Mouse (Mus musculus) MEL (cell line): Measurements from ENCODE around the gene Edem3. TPM values are rescaled to one million over a fixed set of nuclear protein-coding genes. Genes with fewer than 3 reads are reported as not detected.

Source experiments
- DNase-seq: peaks from one replicate; pipeline ENCODE4 v3.0.0; 2011; ENCODE audit warnings: low read depth, low spot score
- H3K27ac ChIP-seq: 2 replicates; pipeline ENCODE4 v1.5.1; 2012; ENCODE audit warnings: low read depth, mild to moderate bottlenecking, control low read depth, low read length, moderate library complexity; ENCODE audit not compliant: control insufficient read depth
- H3K27me3 ChIP-seq, 2 experiments: fragments of 150-350 bp in 1 of 2; sonication (generic) in 1 of 2; 2 replicates each; pipeline ENCODE4 v1.6.1; 2012; ENCODE audit warnings: low read length in 2 of 2, mild to moderate bottlenecking in 2 of 2, improper control_type of control experiment in 1 of 2, moderate library complexity in 1 of 2; ENCODE audit not compliant: insufficient read depth in 2 of 2, control insufficient read depth in 1 of 2
- H3K36me3 ChIP-seq, 2 experiments: 2 replicates each; pipeline ENCODE4 v1.6.1; 2012 to 2014; ENCODE audit warnings: low read length in 2 of 2, improper control_type of control experiment in 1 of 2, inconsistent platforms in 1 of 2, mild to moderate bottlenecking in 1 of 2; ENCODE audit not compliant: insufficient read depth in 2 of 2, control insufficient read depth in 1 of 2
- H3K4me1 ChIP-seq, 2 experiments: fragments of 150-350 bp in 1 of 2; sonication (generic) in 1 of 2; 2 replicates each; pipeline ENCODE4 v1.6.1; 2012; ENCODE audit warnings: low read length in 2 of 2, improper control_type of control experiment in 1 of 2, mild to moderate bottlenecking in 1 of 2; ENCODE audit not compliant: insufficient read depth in 2 of 2, control insufficient read depth in 1 of 2
- H3K4me3 ChIP-seq, 2 experiments: fragments of 150-350 bp in 1 of 2; sonication (generic) in 1 of 2; 2 replicates each; pipeline ENCODE4 v1.5.1; 2012; ENCODE audit warnings: low read depth in 2 of 2, low read length in 2 of 2, mild to moderate bottlenecking in 2 of 2, moderate library complexity in 2 of 2, control low read depth in 1 of 2, improper control_type of control experiment in 1 of 2; ENCODE audit not compliant: control insufficient read depth in 1 of 2, insufficient read depth in 1 of 2
- H3K79me2 ChIP-seq: 2 replicates; pipeline ENCODE4 v1.6.1; 2012; ENCODE audit warnings: mild to moderate bottlenecking, low read length, moderate library complexity; ENCODE audit not compliant: control insufficient read depth, poor library complexity, insufficient read depth
- H3K9ac ChIP-seq: 2 replicates; pipeline ENCODE4 v1.6.1; 2012; ENCODE audit warnings: low read depth, mild to moderate bottlenecking, control low read depth, low read length, moderate library complexity; ENCODE audit not compliant: control insufficient read depth, poor library complexity, severe bottlenecking
- H3K9me3 ChIP-seq: fragments of 150-350 bp; sonication (generic); replicated peaks from 2 replicates; pipeline ENCODE4 v1.6.1; 2012; ENCODE audit warnings: mild to moderate bottlenecking, low read length, improper control_type of control experiment, moderate library complexity; ENCODE audit not compliant: insufficient read depth
- BHLHE40 ChIP-seq: IDR thresholded peaks from 2 replicates; pipeline ENCODE4 v1.6.1; 2012; ENCODE audit warnings: low read depth, mild to moderate bottlenecking, inconsistent platforms, low read length, improper control_type of control experiment, borderline replicate concordance
- CHD2 ChIP-seq: IDR thresholded peaks from 2 replicates; pipeline ENCODE4 v1.6.1; 2011; ENCODE audit warnings: low read length, improper control_type of control experiment
- CTCF ChIP-seq, 3 experiments: IDR thresholded peaks in 2 of 3; conservative IDR thresholded peaks in 1 of 3; 2 replicates each; pipeline ENCODE4 v1.5.1; 2011 to 2012; ENCODE audit warnings: low read length in 3 of 3, low read depth in 2 of 3, mild to moderate bottlenecking in 2 of 3, improper control_type of control experiment in 1 of 3, inconsistent platforms in 1 of 3, mixed read lengths in 1 of 3, moderate library complexity in 1 of 3; ENCODE audit not compliant: control insufficient read depth in 1 of 3, insufficient read depth in 1 of 3, poor library complexity in 1 of 3, severe bottlenecking in 1 of 3
- E2F4 ChIP-seq: IDR thresholded peaks from 2 replicates; pipeline ENCODE4 v1.6.1; 2011; ENCODE audit warnings: low read depth, low read length, improper control_type of control experiment, borderline replicate concordance
- EP300 ChIP-seq, 2 experiments: IDR thresholded peaks; 2 replicates each; pipeline ENCODE4 v1.6.1; 2011; ENCODE audit warnings: improper control_type of control experiment in 2 of 2, low read length in 2 of 2, low read depth in 1 of 2, mild to moderate bottlenecking in 1 of 2
- ETS1 ChIP-seq: IDR thresholded peaks from 2 replicates; pipeline ENCODE4 v1.6.1; 2012; ENCODE audit warnings: low read depth, mild to moderate bottlenecking, inconsistent platforms, low read length, improper control_type of control experiment, moderate library complexity
- GABPA ChIP-seq: IDR thresholded peaks from 2 replicates; pipeline ENCODE4 v1.6.1; 2012; ENCODE audit warnings: low read depth, mild to moderate bottlenecking, inconsistent platforms, low read length, improper control_type of control experiment, moderate library complexity
- HCFC1 ChIP-seq: IDR thresholded peaks from 2 replicates; pipeline ENCODE4 v1.6.1; 2012; ENCODE audit warnings: low read depth, mild to moderate bottlenecking, inconsistent platforms, low read length, improper control_type of control experiment, moderate library complexity
- JUND ChIP-seq: IDR thresholded peaks from 2 replicates; pipeline ENCODE4 v1.6.1; 2011; ENCODE audit warnings: low read depth, mild to moderate bottlenecking, improper control_type of control experiment, low read length
- KAT2A ChIP-seq: conservative IDR thresholded peaks from 2 replicates; pipeline ENCODE4 v1.6.1; 2012; ENCODE audit warnings: low read depth, low read length, improper control_type of control experiment, inconsistent platforms
- MAX ChIP-seq: IDR thresholded peaks from 2 replicates; pipeline ENCODE4 v1.6.1; 2011; ENCODE audit warnings: low read length, improper control_type of control experiment
- MAZ ChIP-seq: IDR thresholded peaks from 2 replicates; pipeline ENCODE4 v1.6.1; 2012; ENCODE audit warnings: low read depth, mild to moderate bottlenecking, inconsistent platforms, low read length, improper control_type of control experiment
- MXI1 ChIP-seq: IDR thresholded peaks from 2 replicates; pipeline ENCODE4 v1.6.1; 2011; ENCODE audit warnings: mild to moderate bottlenecking, low read depth, low read length, improper control_type of control experiment
- NELFE ChIP-seq: IDR thresholded peaks from 2 replicates; pipeline ENCODE4 v1.6.1; 2011; ENCODE audit warnings: low read depth, low read length, improper control_type of control experiment
- POLR2AphosphoS2 ChIP-seq: IDR thresholded peaks from 2 replicates; pipeline ENCODE4 v1.6.1; 2011; ENCODE audit warnings: low read length, improper control_type of control experiment
- POLR2AphosphoS5 ChIP-seq: IDR thresholded peaks from 2 replicates; pipeline ENCODE4 v1.6.1; 2012; ENCODE audit warnings: low read depth, borderline replicate concordance, mild to moderate bottlenecking, inconsistent platforms, low read length, moderate library complexity, mixed read lengths
- RAD21 ChIP-seq: IDR thresholded peaks from 2 replicates; pipeline ENCODE4 v1.6.1; 2011; ENCODE audit warnings: mild to moderate bottlenecking, low read depth, low read length, improper control_type of control experiment
- TAL1 ChIP-seq: IDR thresholded peaks from 2 replicates; pipeline ENCODE4 v1.6.1; 2012; ENCODE audit warnings: mild to moderate bottlenecking, inconsistent platforms, low read length, moderate library complexity, mixed read lengths
- TBP ChIP-seq: IDR thresholded peaks from 2 replicates; pipeline ENCODE4 v1.8.0; 2011; ENCODE audit warnings: low read depth, low read length, improper control_type of control experiment
- TCF12 ChIP-seq: IDR thresholded peaks from 2 replicates; pipeline ENCODE4 v1.6.1; 2014; ENCODE audit warnings: low read depth, mild to moderate bottlenecking, inconsistent platforms, low read length, improper control_type of control experiment, moderate library complexity
- USF2 ChIP-seq, 2 experiments: IDR thresholded peaks; 2 replicates each; pipeline ENCODE4 v1.6.1; 2011 to 2012; ENCODE audit warnings: improper control_type of control experiment in 2 of 2, low read length in 2 of 2, borderline replicate concordance in 1 of 2, inconsistent platforms in 1 of 2, low read depth in 1 of 2, mild to moderate bottlenecking in 1 of 2; ENCODE audit not compliant: insufficient read depth in 1 of 2
- ZMIZ1 ChIP-seq: IDR thresholded peaks from 2 replicates; pipeline ENCODE4 v1.6.1; 2012; ENCODE audit warnings: low read depth, mild to moderate bottlenecking, inconsistent platforms, low read length, improper control_type of control experiment, moderate library complexity
- polyA plus RNA-seq, 2 experiments: library from polyadenylated mRNA; stranded (reverse) in 1 of 2; unstranded in 1 of 2; fragments of >175 nt in 1 of 2; fragments of >200 nt in 1 of 2; gene quantifications; 2 replicates each; pipeline versions ENCODE4 v1.2.1 to v1.2.4; 2012; ENCODE audit warnings: low replicate concordance in 2 of 2, low read depth in 1 of 2; ENCODE audit not compliant: insufficient read length in 2 of 2, insufficient read depth in 1 of 2, missing spikeins in 1 of 2
- total RNA-seq: library from RNA; depleted of rRNA; stranded (reverse); fragments of 300-350 nt; gene quantifications from 2 replicates; pipeline ENCODE4 v1.2.3, GENCODE M21; 2012

Edem3 gene
- total and polyA plus RNA-seq, 3 experiments = 11.6 to 15.6 TPM; not detected in 1

GRCm38 (mm10) chr1:151718575-151718974, 36.6 kb upstream of the Edem3 start:
- 0 out of 4 replicates have a peak, but pooled peaks cover 0 to 2% of the 10 kb centered on the region in 2 experiments for H3K4me1 ChIP-seq
- H3K36me3 ChIP-seq = peaks cover 0 to 4% of the 10 kb centered on the region in 2 experiments; a peak in 3 of 4 replicates
- TF ChIP-seq MAX = no peak
- no peak for TF ChIP-seq MAZ
- TF ChIP-seq GABPA = no peak
- TF ChIP-seq MXI1 = no peak
- no peak for TF ChIP-seq ETS1
- no peak for TF ChIP-seq EP300 (IDR thresholded peaks at IDR 0.05; ENCODE audit: low read depth in 1 of 2, low read length in 2 of 2)
- no peak for TF ChIP-seq NELFE
- TF ChIP-seq ZMIZ1 = no peak
- no peak for TF ChIP-seq RAD21
- no peak for TF ChIP-seq BHLHE40
- TF ChIP-seq TAL1 = no peak
- no peak for TF ChIP-seq E2F4
- TF ChIP-seq CHD2 = no peak
- no peak for TF ChIP-seq KAT2A
- no peak for TF ChIP-seq HCFC1
- TF ChIP-seq JUND = no peak
- TF ChIP-seq USF2 (IDR thresholded peaks at IDR 0.05; ENCODE audit: borderline replicate concordance in 1 of 2, insufficient read depth in 1 of 2, low read depth in 1 of 2, low read length in 2 of 2) = no peak
- no peaks in the 10 kb centered on the region for H3K9me3 ChIP-seq
- H3K79me2 ChIP-seq = no peaks in the 10 kb centered on the region
- DNase-seq = no peak
- no peak overlapping the region for H3K9ac ChIP-seq
- H3K27ac ChIP-seq = no peak overlapping the region
- H3K27me3 ChIP-seq = no peaks in the 10 kb centered on the region
- no peak overlapping the region for H3K4me3 ChIP-seq

GRCm38 (mm10) chr1:151719911-151720310, 35.3 kb upstream of the Edem3 start:
- peaks cover 0 to under 1% of the 10 kb centered on the region in 2 experiments; a peak in 2 of 4 replicates for H3K4me1 ChIP-seq
- DNase-seq = no peak
- H3K9ac ChIP-seq = no peak overlapping the region
- H3K27me3 ChIP-seq = no peaks in the 10 kb centered on the region
- no peaks in the 10 kb centered on the region for H3K79me2 ChIP-seq
- no peaks in the 10 kb centered on the region; a peak in 2 of 4 replicates for H3K36me3 ChIP-seq
- no peak for TF ChIP-seq POLR2AphosphoS5
- no peak for TF ChIP-seq TCF12
- no peak for TF ChIP-seq NELFE
- TF ChIP-seq POLR2AphosphoS2 = no peak
- TF ChIP-seq MAX = no peak
- TF ChIP-seq TBP = no peak
- no peak for TF ChIP-seq CTCF (IDR thresholded peaks at IDR 0.05 in 2 of 3, conservative IDR thresholded peaks at IDR 0.05 in 1 of 3; ENCODE audit: control insufficient read depth in 1 of 3, insufficient read depth in 1 of 3, low read depth in 2 of 3, low read length in 3 of 3, poor library complexity in 1 of 3, severe bottlenecking in 1 of 3)
- no peak overlapping the region for H3K4me3 ChIP-seq
- no peak overlapping the region for H3K27ac ChIP-seq
- H3K9me3 ChIP-seq = no peaks in the 10 kb centered on the region
